Comparison of ENCODE assay signal across 8 mouse cellular contexts in the genomic region with DNA sequence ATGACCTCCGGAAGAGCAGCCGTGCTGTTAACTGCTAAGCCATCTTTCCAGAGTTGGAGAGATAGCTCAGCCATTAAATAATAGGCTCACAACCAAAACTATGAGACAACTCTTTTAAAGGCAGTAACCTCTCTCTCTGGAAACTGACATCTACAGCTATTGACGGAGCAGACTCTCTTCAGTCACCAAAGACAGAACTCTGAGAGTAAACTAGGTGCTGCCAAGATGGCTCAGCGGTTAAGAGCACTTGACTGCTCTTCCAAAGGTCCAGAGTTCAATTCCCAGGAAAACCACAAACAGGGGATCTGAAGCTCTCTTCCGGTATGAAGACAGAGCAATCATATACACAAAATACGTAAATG. TPM values are rescaled to one million over a fixed set of nuclear protein-coding genes. Genes with fewer than 3 reads are reported as not detected.
DNase-seq lines count a peak whose midpoint lies in the region; ATAC-seq and TF ChIP-seq lines count a peak whose summit lies in the region.

No protein-coding gene starts in this region.

- peak overlapping the region; percentile 72 for H3K4me2 ChIP-seq in liver, embryonic 11.5 days
- H3K4me2 ChIP-seq in stomach, embryonic 16.5 days (ENCODE audit: low read depth, low read length), result peak overlapping the region; percentile 79

- no peak for ATAC-seq in erythroblast, adult 5-6 weeks (replicated peaks; ENCODE audit: low FRiP score, poor library complexity, severe bottlenecking)
- ATAC-seq in liver, embryonic 11.5 days (replicated peaks; ENCODE audit: low FRiP score), result peak; percentile 16; the same call in 1 of the 2 replicates
- 0 out of 2 replicates have a peak, but pooled peaks have one; percentile 5 for ATAC-seq in stomach, embryonic 16.5 days (ENCODE audit: insufficient read depth, low FRiP score)

- peaks cover 2% of the 10 kb centered on the region for H3K27me3 ChIP-seq in erythroblast, embryonic 14.5 days (ENCODE audit: control insufficient read depth)
- no peaks in the 10 kb centered on the region for H3K27me3 ChIP-seq in spleen, adult 2 months (ENCODE audit: control insufficient read depth, insufficient read depth, low read length)
- no peaks in the 10 kb centered on the region for H3K27me3 ChIP-seq in liver, embryonic 11.5 days (replicated peaks; ENCODE audit: control insufficient read depth, insufficient read depth, low read length)
- H3K27me3 ChIP-seq in stomach, embryonic 16.5 days (ENCODE audit: control insufficient read depth, insufficient read depth, low read length), result no peaks in the 10 kb centered on the region

- H3K9ac ChIP-seq in liver, embryonic 11.5 days (ENCODE audit: low read depth, low read length), result peak overlapping the region; percentile 60
- H3K9ac ChIP-seq in stomach, embryonic 16.5 days (ENCODE audit: low read length), result peak overlapping the region; percentile 69

- peak overlapping the region; percentile 55 for H3K27ac ChIP-seq in spleen, adult 2 months (ENCODE audit: insufficient read depth, low read length)
- H3K27ac ChIP-seq in liver, embryonic 11.5 days (ENCODE audit: low read depth, low read length), result peak overlapping the region; percentile 87; the same call in 1 of the 2 replicates
- H3K27ac ChIP-seq in stomach, embryonic 16.5 days (ENCODE audit: low read length), result peak overlapping the region; percentile 41; the same call in 1 of the 2 replicates

- no peak for TF ChIP-seq CTCF in spleen, adult 2 months (IDR thresholded peaks at IDR 0.05; ENCODE audit: extremely low read depth, insufficient read depth, insufficient read length, insufficient replicate concordance)

- peak overlapping the region; percentile 76 for H3K4me3 ChIP-seq in erythroblast, embryonic 14.5 days (replicated peaks)
- peak overlapping the region; percentile 44 for H3K4me3 ChIP-seq in spleen, adult 2 months (ENCODE audit: extremely low read depth, insufficient read depth, insufficient read length)
- H3K4me3 ChIP-seq in liver, embryonic 11.5 days (ENCODE audit: low read depth, low read length), result peak overlapping the region; percentile 89
- H3K4me3 ChIP-seq in stomach, embryonic 16.5 days (replicated peaks; ENCODE audit: low read length), result peak overlapping the region; percentile 84

- H3K9me3 ChIP-seq in erythroblast, embryonic 14.5 days (ENCODE audit: control insufficient read depth, low read length), result no peaks in the 10 kb centered on the region
- no peaks in the 10 kb centered on the region for H3K9me3 ChIP-seq in liver, embryonic 11.5 days (ENCODE audit: control insufficient read depth, low read length)
- H3K9me3 ChIP-seq in stomach, embryonic 16.5 days (replicated peaks; ENCODE audit: control insufficient read depth, low read length), result no peaks in the 10 kb centered on the region

- TF ChIP-seq POLR2A in spleen, adult 2 months (IDR thresholded peaks at IDR 0.05; ENCODE audit: low read depth, low read length), result no peak

- H3K36me3 ChIP-seq in erythroblast, embryonic 14.5 days (ENCODE audit: control insufficient read depth), result peaks cover 19% of the 10 kb centered on the region
- peaks cover 1% of the 10 kb centered on the region; the same call in 1 of the 2 replicates for H3K36me3 ChIP-seq in spleen, adult 2 months (ENCODE audit: control insufficient read depth, insufficient read depth, low read length)
- H3K36me3 ChIP-seq in liver, embryonic 11.5 days (ENCODE audit: control insufficient read depth, insufficient read depth, low read length), result no peaks in the 10 kb centered on the region
- no peaks in the 10 kb centered on the region for H3K36me3 ChIP-seq in stomach, embryonic 16.5 days (ENCODE audit: control insufficient read depth, insufficient read depth, low read length)

- peaks cover 32% of the 10 kb centered on the region for H3K4me1 ChIP-seq in erythroblast, embryonic 14.5 days (ENCODE audit: control insufficient read depth)
- H3K4me1 ChIP-seq in spleen, adult 2 months (ENCODE audit: control insufficient read depth, insufficient read depth, insufficient read length), result peaks cover 3% of the 10 kb centered on the region; the same call in 1 of the 2 replicates
- peaks cover 4% of the 10 kb centered on the region; the same call in 1 of the 2 replicates for H3K4me1 ChIP-seq in liver, embryonic 11.5 days (replicated peaks; ENCODE audit: control insufficient read depth, insufficient read depth, low read length)
- H3K4me1 ChIP-seq in stomach, embryonic 16.5 days (ENCODE audit: control insufficient read depth, insufficient read depth, low read length), result peaks cover 17% of the 10 kb centered on the region

- DNase-seq in spleen, adult 2 months (ENCODE audit: low read depth in 1 of 2, low spot score in 2 of 2), result no peak
- DNase-seq in spleen, adult 12 weeks (ENCODE audit: low spot score), result no peak
- DNase-seq in liver, embryonic 11.5 days (ENCODE audit: low spot score), result no peak
- no peak for DNase-seq in layer of hippocampus, postnatal 36 days
- no peak for DNase-seq in right cerebral cortex, adult 18-20 months

- 16% methylated on average over 6 of the region's 6 CpGs for WGBS in spleen, adult 2 months
- WGBS in liver, embryonic 11.5 days, result 11% methylated on average over 6 of the region's 6 CpGs
- WGBS in stomach, embryonic 16.5 days, result 11% methylated on average over 6 of the region's 6 CpGs

RNA-seq across cellular contexts. Expression of gene Imp3, which starts 0.4 kb away (rescaled TPM):
- polyA plus RNA-seq in erythroblast, embryonic 14.5 days (2012), result 5.7 TPM in 2 replicates
- total RNA-seq in erythroblast, adult 5-6 weeks (2015; ENCODE audit: low replicate concordance), result 18.4 and 45.7 TPM in 2 replicates
- total RNA-seq in erythroblast, adult 5-6 weeks (2017; ENCODE audit: low replicate concordance), result 15.3 and 20.1 TPM in 2 replicates
- 167 and 283 TPM in 2 replicates for polyA plus RNA-seq in spleen, adult 2 months (2012; rRNA removed)
- polyA plus RNA-seq in liver, embryonic 11.5 days (2014; fragmentation: Nextera tagmentation; extraction: Ambion mirVana), result 105 and 110 TPM in 2 replicates
- polyA plus RNA-seq in stomach, embryonic 16.5 days (2015; fragmentation: Nextera tagmentation; extraction: Ambion mirVana), result 73.9 and 80.1 TPM in 2 replicates
- total RNA-seq in layer of hippocampus, postnatal 36 days (2021), result 10 to 100 TPM; 54.7 to 56.3 TPM

RNA-seq across cellular contexts. Expression of gene Snx33, which starts 8.7 kb away (rescaled TPM):
- polyA plus RNA-seq in erythroblast, embryonic 14.5 days (2012), result not detected in 2 replicates
- 0.38 and 1.3 TPM in 2 replicates for total RNA-seq in erythroblast, adult 5-6 weeks (2015; ENCODE audit: low replicate concordance)
- total RNA-seq in erythroblast, adult 5-6 weeks (2017; ENCODE audit: low replicate concordance), result 0.17 and 0.56 TPM in 2 replicates
- polyA plus RNA-seq in spleen, adult 2 months (2012; rRNA removed), result 8.6 and 9.0 TPM in 2 replicates
- polyA plus RNA-seq in liver, embryonic 11.5 days (2014; fragmentation: Nextera tagmentation; extraction: Ambion mirVana), result 3.8 and 3.9 TPM in 2 replicates
- 12.9 and 13.1 TPM in 2 replicates for polyA plus RNA-seq in stomach, embryonic 16.5 days (2015; fragmentation: Nextera tagmentation; extraction: Ambion mirVana)
- 1 to 10 TPM; 9.1 to 9.2 TPM for total RNA-seq in layer of hippocampus, postnatal 36 days (2021)

RNA-seq across cellular contexts. Expression of gene Snupn, which starts 13.8 kb away (rescaled TPM):
- polyA plus RNA-seq in erythroblast, embryonic 14.5 days (2012), result 0.11 TPM in 1 of 2 replicates, not detected in the other
- total RNA-seq in erythroblast, adult 5-6 weeks (2015; ENCODE audit: low replicate concordance), result 4.0 and 7.3 TPM in 2 replicates
- total RNA-seq in erythroblast, adult 5-6 weeks (2017; ENCODE audit: low replicate concordance), result 1.6 and 2.1 TPM in 2 replicates
- polyA plus RNA-seq in spleen, adult 2 months (2012; rRNA removed), result 2.8 and 3.7 TPM in 2 replicates
- 21.7 and 22.6 TPM in 2 replicates for polyA plus RNA-seq in liver, embryonic 11.5 days (2014; fragmentation: Nextera tagmentation; extraction: Ambion mirVana)
- polyA plus RNA-seq in stomach, embryonic 16.5 days (2015; fragmentation: Nextera tagmentation; extraction: Ambion mirVana), result 19.8 and 20.0 TPM in 2 replicates
- total RNA-seq in layer of hippocampus, postnatal 36 days (2021), result 10 to 100 TPM; 15.4 to 17.9 TPM

RNA-seq across cellular contexts. Expression of gene Ptpn9, which starts 57.9 kb away (rescaled TPM):
- polyA plus RNA-seq in erythroblast, embryonic 14.5 days (2012), result 0.21 and 0.24 TPM in 2 replicates
- total RNA-seq in erythroblast, adult 5-6 weeks (2015; ENCODE audit: low replicate concordance), result 5.0 and 8.6 TPM in 2 replicates
- 2.4 and 3.1 TPM in 2 replicates for total RNA-seq in erythroblast, adult 5-6 weeks (2017; ENCODE audit: low replicate concordance)
- polyA plus RNA-seq in spleen, adult 2 months (2012; rRNA removed), result 13.1 and 21.1 TPM in 2 replicates
- polyA plus RNA-seq in liver, embryonic 11.5 days (2014; fragmentation: Nextera tagmentation; extraction: Ambion mirVana), result 14.0 and 14.8 TPM in 2 replicates
- polyA plus RNA-seq in stomach, embryonic 16.5 days (2015; fragmentation: Nextera tagmentation; extraction: Ambion mirVana), result 14.2 and 15.1 TPM in 2 replicates
- total RNA-seq in layer of hippocampus, postnatal 36 days (2021), result 10 to 100 TPM; 30.4 to 31.7 TPM

Comparison
In these comparisons a context has a peak if more than half of its experiments do, and no peak if none do; other contexts are left out.
1. RNA of gene Imp3, which starts 0.4 kb away (polyA plus RNA-seq): 167 to 283 TPM in spleen, adult 2 months, 105 to 110 TPM in liver, embryonic 11.5 days and 73.9 to 80.1 TPM in stomach, embryonic 16.5 days; 5.7 TPM in erythroblast, embryonic 14.5 days; every median in the first group is over 10 times any median in the second.
2. Peak in every context shown above with its lines, with median percentiles within 50 percentile points of each other: H3K4me3 ChIP-seq and H3K27ac ChIP-seq.